Mouse (Mus musculus) ovary, postnatal 10 days (tissue): Measurements from ENCODE around the gene Rplp1.

Source experiments
- DNase-seq: peaks from one replicate; pipeline ENCODE4 v3.0.0; 2022; ENCODE audit warnings: low spot score

The Rplp1 gene

DNA sequence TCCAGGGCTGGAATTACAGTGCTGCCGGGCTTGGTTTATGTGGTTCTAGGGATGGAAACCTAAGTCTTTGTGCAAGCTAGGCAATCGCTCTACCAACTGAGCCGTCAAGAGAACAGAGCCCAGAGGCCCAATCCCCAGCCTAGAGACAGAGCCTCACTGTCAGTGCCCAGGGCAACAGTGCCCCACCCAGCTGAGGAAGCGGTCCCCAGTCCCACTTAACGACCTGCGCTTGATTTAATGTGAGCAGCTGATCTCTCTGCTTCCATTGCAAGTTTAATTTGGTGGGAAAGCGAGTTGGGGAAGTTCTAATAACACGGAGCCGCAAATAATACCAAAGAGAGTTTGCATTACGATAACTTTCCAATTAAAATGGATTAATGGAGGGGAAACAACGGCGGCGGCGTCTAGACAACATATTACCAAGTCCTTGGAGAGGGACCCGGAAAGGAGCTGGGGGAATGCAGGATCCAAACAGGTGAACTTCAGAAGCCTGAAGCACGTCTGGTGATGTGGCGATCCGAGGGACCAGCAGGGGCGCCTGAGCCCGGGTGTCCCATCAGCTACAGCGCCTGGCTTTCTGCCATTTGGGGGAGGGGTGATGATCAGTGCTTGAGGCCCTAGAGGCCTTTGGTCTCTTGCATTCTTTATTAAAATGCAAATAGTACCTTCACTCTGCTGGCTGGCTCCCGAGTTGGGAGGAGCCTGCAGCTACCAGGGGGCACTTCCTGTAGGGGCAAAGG, 36.8 kb downstream of the Rplp1 start:
- no peak for DNase-seq

DNA sequence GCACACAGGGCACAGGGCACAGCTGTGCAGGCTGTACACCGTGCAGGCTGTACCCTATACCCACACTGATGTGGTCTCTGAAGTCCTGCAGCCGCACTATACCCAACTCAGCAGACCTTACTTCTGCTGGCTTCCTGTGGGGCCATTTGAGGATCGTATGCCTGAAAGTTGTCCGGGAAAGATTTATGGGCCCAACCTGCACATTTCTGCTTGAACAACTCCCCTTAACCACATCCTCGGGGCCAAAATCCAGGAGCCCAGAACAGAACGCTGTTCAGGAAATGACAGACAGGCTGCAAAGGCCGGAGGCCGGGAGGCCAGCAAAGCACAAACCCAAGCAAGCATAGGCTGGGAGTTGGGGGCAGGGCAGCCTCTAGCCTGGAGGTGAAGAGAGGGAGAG, 41.0 kb downstream of the Rplp1 start:
- no peak for DNase-seq

DNA sequence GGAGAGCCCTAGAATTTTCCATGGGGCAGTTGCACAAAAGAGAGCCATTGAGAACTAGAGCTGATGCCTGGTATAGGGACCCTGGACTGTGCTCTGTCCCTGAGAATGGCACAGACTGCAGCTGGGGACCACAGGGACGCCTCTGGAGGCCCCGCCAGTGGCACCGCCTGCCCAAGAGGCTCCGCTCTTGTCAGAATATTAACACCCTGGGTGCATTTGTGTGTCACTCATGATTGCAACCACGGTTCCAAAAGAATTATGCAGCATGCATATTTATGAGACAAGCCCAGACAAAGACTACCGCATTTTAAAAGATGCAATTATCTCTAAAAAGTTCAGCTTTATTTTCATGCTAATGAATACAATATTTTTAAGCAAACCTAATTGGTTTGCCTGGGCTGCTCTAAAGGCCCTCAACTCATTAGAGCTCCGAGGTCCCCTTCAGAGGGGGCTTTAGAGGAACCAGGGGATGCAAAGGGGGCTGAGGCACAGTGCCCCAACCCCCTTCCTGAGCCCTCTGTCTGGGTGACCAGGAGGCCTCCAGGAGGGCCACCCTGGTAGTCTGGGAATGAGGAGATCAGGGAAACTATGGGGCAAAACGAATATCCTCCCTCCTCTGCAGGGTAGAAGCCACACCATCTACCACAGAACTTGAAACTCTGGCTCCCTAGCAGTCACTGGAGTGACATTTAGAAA, 41.9 kb downstream of the Rplp1 start:
- no peak for DNase-seq

DNA sequence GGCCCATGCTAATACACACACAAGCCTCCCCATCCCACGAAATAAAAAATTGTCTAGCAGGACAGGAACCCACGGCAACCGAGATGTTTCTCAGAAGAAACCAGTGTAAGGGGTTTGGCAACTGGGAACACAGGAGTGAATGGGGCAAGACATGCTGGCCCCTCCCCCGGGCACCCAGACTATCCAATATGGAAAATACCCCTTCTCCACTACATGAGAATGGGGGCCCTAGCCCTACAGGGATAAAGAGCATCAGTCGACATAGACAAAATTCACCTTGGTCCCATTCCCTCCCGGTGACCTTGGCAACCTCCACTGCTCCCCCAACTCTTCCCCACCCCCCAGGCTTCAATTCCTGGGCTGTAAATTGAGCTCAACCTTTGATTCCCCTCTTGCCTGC, 42.5 kb downstream of the Rplp1 start:
- no peak for DNase-seq

DNA sequence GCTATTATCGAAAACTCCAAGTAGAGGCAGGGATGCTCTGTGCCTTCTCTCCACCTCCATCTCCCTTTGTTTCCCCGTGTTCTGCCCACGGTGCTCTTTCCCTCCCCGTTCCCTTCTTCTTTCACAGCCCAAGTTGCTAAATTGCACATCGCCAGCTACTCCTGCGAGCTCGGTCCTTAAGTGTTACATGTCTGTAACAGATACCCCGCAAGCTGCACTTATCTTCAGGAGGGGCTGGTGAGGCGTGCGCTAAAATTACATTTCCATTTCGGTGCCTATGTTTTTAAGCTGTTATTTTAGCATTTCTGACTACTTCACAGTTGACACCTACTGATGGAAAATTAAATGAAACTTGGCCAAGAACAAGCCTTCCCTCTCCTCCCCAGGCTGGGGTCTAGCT, 46.7 kb downstream of the Rplp1 start:
- no peak for DNase-seq
